Mouse (Mus musculus) 3T3-L1 (cell line): Measurements from ENCODE around the gene Rdh14.

Source experiments
- DNase-seq: peaks from one replicate; pipeline ENCODE4 v3.0.0-alpha.2; 2015; ENCODE audit warnings: low read depth, low spot score

Gene Rdh14

DNA sequence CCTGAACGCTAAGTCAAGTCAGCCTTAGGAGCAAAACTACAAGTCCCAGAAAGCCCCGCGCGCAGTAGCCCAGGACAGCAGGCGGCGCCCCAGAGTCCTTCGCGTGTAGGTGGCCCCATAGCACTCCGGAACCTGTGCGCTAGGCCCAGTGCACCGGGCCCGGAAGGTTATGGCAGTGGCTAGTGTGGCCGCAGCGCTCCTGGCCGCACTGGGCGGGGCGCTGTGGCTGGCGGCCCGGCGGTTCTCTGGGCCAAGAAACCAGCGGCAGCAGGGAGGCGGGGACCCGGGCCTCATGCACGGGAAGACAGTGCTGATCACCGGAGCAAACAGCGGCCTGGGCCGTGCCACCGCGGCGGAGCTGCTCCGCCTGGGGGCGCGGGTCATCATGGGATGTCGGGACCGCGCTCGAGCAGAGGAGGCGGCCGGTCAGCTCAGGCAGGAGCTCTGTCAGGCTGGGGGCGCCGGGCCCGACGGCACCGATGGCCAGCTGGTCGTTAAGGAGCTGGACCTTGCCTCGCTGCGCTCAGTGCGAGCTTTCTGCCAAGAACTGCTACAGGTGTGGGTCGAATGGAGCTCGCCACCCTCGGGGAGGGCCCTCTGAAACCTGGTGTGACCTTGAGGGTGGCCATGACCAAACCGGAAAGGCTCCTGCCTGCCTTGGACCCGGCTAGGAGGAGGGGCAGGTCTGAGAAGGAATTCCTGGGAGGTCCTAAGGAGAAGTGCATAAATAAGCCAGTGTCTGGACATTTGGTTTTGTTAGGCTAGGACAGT is at the start of gene Rdh14:
TSS of gene Rdh14 (plus strand) at position 102 of the 771 bp plus-strand sequence.
- peak; percentile 97 for DNase-seq

GRCm38 (mm10) chr12:10350706-10351105 is 39.9 kb upstream of the Rdh14 start:
- no peak for DNase-seq

DNA sequence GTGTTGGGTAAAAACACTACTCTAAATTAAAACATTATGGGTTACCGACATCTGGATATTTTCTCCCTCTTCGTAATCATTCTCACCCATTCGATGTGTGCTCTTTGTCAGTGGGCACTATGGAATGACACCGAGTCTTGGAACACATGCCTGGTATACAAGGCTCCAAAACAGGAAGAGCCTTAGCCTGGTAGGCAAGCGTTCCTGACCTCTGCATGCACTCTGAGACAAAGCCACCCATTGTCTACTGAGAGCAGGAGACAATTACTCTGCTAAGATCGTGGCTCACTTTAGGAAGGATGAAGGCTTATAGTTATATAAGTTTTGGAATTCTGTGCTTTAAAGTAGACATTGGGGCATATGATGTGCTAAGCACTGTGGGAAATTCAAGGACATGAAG is 32.8 kb upstream of the Rdh14 start:
- no peak for DNase-seq

DNA sequence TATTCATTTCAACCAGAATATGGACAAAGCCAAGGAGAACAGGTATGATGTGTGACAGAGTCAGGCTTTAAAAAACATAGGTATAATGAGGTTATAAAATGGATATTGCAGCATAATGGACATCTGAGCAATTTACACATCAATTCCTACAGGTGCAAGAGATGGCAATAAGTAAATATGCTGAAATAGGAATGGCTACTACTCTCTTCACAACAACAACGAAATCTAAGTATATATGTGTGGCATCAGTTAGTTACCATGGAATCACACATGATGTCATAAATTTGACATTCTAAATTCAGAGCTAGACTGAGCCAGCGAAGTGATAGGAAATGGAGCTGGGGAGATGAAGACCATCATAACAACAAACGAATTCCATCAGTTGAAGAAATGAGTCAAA is 20.9 kb upstream of the Rdh14 start, which contains the start of gene Nt5c1b:
TSS of gene Nt5c1b (plus strand) at position 301 of the 400 bp plus-strand sequence.
- no peak for DNase-seq

DNA sequence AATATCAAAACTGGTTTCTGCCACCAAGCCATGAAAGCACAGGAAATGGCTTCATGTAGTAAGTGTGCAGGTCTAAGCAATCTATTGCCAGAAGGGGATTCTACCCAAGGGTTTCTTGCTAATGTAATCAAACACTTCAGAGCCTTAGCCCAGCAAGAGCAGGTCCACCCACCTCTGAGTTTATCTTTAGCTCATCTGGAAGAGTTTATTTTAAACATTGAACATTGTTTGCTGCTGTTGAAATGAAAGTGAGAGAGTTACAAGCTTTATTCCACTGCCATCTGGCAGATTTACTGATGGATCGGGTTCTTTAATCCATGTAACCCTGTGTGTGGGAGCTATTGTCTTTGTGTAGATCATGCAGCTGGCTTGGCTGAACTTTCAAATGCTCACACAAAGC is 10.2 kb downstream of the Rdh14 start:
- DNase-seq: no peak

DNA sequence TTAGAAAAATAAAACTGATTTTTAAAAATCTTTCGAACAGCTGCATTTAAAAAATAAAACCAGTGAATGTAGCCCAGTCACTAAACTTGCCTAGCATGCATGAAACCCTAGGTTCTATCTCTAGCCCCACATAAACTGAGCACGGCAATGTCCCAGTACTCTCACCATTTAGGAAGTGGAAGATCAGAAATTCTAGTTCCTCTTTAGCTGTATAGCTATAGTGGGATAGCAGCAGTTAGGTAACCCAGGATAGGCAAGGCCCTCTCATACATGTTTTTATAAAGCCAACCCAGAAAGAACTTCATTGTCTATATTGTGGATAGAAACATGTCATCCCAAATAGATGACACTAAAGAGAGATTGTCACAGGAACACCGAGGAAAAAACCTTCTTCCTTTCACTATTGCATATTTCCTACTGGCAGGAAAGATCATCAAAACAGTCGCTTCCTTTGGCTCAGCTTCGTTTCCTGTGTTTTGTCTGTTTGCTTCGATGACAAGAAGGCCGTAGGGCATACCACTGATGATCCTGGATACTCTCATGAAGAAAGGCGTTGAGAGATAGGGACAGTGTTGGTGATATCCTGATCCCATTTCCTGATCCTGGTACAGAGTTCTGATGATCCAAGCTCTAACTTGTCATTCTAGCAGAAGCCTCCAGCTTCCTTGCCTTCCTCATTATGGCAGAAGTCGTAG is 12.0 kb downstream of the Rdh14 start:
- DNase-seq: no peak

GRCm38 (mm10) chr12:10410511-10411179 is 20.1 kb downstream of the Rdh14 start:
- peak; percentile 75 for DNase-seq

DNA sequence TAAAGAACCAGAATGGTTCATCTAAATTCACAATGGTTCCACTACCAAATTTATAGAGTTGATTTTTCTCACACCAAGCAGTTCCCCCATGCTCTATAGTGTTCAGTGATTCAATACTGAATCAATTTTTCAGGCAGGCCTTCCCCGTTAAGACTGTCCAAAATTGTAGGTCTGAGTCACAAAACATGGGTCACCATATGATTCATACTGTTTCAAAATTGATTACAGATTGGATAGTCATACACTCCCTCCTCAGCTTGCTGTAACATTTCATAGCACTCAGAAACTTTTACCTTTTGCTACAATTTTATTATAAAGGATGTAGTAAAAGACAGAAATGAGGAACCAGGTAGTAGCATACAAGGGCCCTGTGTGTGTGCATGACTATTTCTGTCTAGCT is 20.9 kb downstream of the Rdh14 start:
- DNase-seq: peak; percentile 56

GRCm38 (mm10) chr12:10422347-10422746 is 31.8 kb downstream of the Rdh14 start:
- peak; percentile 56 for DNase-seq

DNA sequence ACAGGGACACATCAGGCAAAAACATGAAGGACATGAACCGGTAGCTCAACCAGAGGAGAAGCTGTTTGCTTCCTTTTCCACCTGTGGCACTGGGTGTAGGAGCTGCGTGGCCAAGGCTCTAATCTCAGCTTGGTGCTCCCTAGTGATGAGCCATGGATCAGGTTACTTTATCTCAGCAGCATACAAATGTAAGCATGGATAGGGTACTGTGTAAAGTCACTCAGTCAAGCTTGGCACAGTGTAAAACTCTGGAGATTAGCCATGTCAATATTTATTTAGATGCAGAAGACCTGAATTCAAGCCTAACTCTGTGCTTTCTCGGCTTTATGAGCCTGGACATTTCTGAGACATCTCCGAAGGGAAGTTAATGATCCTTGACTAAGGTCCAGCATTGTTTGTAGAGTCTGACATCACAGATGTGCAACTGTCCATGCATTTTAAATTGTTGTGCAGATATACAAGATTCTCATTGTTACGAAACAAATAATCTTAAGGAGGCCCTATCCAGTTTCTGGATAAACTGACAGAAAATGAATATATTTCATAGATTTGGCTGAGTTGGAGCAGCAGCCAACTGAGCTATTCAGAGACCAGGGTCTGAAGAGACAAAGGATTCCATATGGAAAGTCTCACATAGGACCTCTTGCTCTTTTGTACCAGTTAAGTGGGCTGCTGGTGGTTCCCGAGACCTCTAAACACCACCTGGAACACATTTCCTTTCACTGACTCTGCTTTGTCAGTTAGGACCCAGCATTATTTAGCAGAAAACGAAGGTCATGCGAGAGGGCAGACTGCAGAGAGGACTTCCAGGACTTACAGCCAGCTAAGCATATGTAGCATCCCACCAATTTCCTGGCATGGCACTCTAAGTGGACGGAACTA is 35.7 kb downstream of the Rdh14 start:
- no peak for DNase-seq

GRCm38 (mm10) chr12:10430999-10431398 is 40.4 kb downstream of the Rdh14 start:
- DNase-seq: no peak

DNA sequence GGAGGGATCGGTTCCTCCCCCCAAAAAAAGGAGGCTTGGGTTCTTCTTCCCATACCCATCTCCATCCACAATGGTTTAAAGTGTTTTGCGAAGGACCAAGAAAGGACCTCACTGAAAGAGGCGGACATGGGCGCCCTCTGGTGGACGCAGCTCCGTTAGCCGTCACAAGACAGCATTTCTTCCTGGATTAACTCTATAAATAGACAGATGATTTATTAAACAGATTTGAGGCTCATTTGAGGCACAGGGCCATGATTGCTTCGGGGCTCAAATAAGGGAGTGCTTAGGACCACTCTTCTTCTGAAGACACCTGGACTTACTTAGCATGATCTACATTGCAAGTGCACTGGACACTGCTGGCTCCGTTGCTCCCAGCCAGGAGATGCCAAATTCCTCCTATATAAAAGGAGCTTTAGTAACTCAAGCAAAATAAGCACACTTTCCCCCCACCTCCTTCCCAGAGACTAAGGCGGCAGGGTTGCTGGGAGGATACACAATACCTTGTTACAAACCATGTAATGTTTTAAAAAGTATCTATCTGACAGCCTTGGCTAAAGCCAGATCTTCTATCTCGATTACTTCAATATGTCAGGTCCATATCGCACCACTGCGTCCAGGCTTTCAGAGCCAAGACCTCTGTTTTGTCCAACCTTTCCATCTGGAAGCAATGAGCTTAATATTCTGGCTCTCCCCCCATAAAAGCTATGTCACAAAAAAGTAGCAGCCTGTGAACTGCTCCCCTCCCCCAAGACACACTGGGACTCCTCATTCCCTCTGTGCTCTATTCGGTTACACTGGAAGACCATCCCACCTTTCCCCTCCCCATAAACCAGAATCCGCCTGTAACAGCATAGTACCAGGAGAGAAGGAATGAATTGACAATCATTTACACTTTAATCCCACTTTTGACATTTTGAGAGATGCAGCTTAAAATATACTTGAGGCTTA is 47.8 kb downstream of the Rdh14 start:
- peak; percentile 89 for DNase-seq

GRCm38 (mm10) chr12:10439483-10440235 is 49.1 kb downstream of the Rdh14 start:
- DNase-seq: no peak
